Mouse (Mus musculus) v-Abl transformed pro-B cells (cell line): Measurements from ENCODE around the gene Dpy19l3.

Experiments used
- in situ Hi-C, 2 experiments: fragments of 400-800 bp; cut with MboI; formaldehyde crosslinking; loops; one replicate each; pipeline ENCODE4 v1.15.1; 2025; ENCODE audit not compliant: unreplicated experiment in 2 of 2

The Dpy19l3 gene

DNA sequence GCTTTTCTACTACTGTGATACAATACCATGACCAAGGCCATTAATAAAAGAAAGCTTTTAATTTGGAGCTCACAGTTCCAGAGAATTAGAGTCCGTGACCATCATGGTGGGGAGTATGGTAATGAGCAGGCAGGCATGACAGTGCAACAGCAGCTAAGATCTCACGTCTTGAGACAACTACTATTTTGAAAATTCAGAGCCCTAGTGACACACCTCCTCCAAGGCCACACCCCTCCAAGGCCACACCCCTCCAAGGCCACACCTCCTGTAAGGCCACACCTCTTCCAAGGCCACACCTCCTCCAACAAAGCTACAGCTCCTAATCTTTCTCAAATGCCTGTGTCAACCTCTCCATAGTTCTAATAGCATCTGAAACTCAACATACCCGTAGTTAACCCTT, 105.2 kb downstream of the Dpy19l3 start:
- in situ Hi-C loops: loop anchor here (10.0 kb wide), 3 partner anchors 94 to 1254 kb away; partner anchors contain the start of genes Lsm14a (in 2 of the 2), Cebpg (in 1 of the 2) and Nudt19 (in 1 of the 2)

DNA sequence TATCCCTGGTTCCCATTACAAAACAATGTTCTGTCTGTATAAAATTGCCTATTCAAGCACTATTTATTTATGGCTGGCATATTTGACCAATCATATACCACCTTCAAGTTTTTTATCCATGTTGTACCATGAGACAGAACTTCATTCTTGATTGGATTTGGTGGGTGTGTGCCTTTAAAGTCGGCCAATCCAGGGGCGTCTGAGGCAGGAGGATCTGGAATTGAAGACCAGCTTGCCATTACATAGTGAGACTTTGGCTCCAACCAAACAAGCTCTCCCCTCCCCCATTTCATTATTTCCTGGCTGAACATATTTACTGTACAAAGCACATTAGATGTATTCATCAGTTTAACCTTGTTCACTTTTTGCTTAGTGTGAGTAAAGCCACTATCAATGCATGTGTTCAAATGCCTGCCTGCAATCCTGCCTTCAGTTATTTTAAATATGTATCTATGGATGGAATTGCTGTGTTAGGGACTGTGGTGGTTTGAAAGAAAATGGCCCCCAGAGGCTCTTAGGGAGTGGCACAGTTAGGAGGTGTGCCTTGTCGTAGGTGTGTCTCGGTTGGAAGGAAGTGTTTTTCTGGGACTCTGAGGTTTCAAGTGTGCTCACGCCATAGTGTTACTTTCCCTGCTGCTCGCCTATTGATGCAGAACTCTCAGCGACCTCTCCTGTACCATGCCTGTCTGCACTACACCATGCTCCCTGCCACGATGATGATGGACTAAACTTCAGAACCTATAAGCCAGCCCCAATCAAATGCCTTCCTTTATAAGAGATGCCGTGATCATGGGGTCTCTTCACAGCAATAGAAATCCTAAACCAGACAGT, 105.8 kb downstream of the Dpy19l3 start:
- in situ Hi-C loops: loop anchor here (10.0 kb wide), 3 partner anchors 94 to 1254 kb away; partner anchors contain the start of genes Lsm14a (in 2 of the 2), Cebpg (in 1 of the 2) and Nudt19 (in 1 of the 2)

DNA sequence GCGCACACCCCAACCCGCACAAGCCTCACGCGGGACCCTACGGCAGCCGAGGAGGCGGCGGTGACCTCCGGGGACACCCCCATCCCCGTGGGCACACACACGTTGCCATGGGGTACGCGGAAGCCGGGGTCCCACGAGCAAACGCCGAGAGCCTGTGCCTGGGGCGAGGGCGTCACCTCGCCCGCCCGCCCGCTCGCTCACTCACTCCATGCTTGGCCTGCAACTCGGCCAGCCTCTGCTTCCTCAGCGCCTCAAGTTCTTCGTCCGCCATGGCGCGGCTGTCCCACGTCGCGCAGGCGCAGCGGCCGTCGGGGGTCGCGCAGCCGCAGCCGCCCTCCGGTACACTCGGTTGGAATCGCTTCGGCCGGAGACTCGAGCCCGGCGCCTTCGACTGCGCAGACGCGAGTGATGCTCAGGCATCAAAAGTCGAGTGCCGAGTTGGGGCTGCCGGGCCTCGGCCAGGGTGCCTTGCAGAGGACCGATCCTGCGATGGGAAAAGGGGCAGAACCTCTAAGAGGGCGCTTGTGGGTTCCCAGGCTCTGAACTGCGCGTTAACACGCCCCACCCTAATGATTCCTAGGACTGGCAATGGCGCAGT, 107.1 kb downstream of the Dpy19l3 start, which contains the start of gene Pdcd5:
TSS of gene Pdcd5 (minus strand) at position 421 of the 598 bp plus-strand sequence.
- in situ Hi-C loops: loop anchor here (10.0 kb wide), 3 partner anchors 92 to 1252 kb away; partner anchors contain the start of genes Lsm14a (in 2 of the 2), Cebpg (in 1 of the 2) and Nudt19 (in 1 of the 2)

DNA sequence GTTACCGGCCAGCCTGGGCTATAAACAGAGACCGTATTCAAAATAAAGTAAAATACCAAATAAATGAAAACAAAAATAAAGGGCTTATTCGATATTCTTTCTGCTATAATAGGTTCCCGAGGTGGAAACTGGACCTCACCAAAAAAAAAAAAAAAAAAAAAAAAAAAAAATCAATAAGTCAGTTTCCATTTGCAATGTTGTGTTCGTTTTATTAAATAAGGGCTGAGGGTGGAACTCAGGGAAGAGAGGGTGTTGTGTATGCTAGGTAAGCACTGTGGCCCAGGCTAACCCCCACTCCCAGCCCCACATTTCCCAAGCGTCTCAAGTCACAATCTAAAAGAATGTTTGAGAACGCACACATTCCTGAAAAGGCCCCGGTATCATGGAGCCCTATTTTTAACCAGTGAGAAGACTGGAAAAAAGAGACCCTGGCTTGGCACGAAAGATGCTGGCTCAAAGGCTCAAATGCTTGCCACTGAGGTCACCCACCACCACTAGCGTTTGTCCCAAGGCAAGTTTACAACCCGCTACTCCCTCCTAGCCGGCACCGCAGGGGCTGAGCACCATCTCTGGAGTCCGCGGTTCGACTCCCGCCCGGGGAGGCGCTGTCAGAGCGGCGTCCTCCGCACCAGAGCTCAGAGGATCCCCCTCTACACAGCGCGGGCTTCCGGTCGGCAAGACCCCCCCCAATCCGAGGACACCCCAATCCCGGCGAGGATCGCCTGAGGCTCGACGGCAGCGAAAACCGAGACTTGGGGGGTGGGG, 107.8 kb downstream of the Dpy19l3 start:
- in situ Hi-C loops: loop anchor here (10.0 kb wide), 3 partner anchors 92 to 1252 kb away; partner anchors contain the start of genes Lsm14a (in 2 of the 2), Cebpg (in 1 of the 2) and Nudt19 (in 1 of the 2)

DNA sequence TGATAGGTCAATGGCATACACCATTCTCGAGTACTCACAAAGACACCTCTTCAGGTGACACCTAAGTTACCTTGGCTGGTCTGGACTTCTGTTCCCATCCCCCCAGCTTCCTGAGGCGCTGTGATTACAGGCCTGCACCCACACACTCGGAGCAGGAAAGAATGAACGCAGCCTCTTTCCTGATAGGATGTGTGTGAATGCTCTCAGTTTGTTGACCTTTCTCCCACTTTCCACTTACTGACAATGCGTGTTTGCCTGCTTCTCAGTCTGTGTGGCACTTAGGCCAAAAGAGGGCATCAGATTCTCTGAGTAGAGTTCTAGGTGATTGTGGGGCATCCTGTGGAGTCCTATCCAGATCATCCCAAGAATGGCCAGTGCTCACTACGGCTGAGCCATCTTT, 114.2 kb downstream of the Dpy19l3 start:
- in situ Hi-C loops: loop anchor here (5.0 to 10.0 kb wide), 4 partner anchors 83 to 1245 kb away; partner anchors contain the start of genes Lsm14a (in 2 of the 2), Nudt19 (in 2 of the 2) and Cebpg (in 1 of the 2)

DNA sequence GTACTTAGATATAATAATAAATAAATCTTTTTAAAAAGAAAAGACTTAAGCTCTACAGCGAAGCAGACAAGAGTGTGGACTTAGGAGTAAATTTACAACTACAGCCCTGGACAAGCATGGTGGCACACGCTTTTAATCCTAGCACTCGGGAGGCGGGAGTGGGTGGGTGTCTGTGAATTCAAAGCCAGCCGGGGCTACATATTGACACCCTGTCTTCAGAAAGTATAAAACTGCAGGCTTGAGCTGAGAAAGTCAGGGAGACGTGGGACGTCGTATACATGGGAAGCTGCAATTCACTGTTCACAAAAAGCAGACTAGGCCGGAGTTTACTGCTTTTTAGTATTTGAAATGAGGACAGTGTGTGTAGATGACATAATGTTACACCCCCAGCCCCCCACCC, 117.4 kb downstream of the Dpy19l3 start:
- in situ Hi-C loops: no loop called here

DNA sequence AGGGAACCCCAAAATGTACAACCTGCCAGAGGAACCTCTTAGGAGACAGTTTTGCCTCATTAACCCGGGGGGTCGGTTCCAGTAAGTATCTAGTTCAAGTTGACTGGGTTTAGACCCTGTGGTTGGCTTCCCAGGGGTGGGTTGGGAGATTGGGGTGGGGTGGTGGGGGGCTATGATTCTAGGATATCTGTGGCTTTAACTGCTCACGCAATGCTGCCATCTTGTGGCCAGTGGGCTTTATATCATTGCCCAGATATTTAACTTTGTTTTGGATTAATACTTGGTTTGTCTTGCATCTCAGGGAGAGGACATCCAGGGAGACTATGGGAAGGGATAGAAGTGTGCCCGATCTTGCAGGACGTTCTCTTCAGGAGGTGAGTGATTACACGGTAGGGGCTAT, 118.0 kb downstream of the Dpy19l3 start:
- in situ Hi-C loops: no loop called here
